Mouse (Mus musculus) pancreas, adult 10 weeks (tissue): ENCODE results near the gene Il17c. TPM values are rescaled to one million over a fixed set of nuclear protein-coding genes. Genes with fewer than 3 reads are reported as not detected.

Experiments used
- polyA plus RNA-seq: library from polyadenylated mRNA; stranded (reverse); fragments of 350-450 nt; fragmentation: Illumina TruSeq; extraction: RNeasy Lipid Tissue Mini Kit (QIAGEN cat#74804); gene quantifications from one replicate; pipeline ENCODE4 v1.2.3, GENCODE M21; 2015; ENCODE audit warnings: low read depth, low replicate concordance; ENCODE audit not compliant: insufficient read depth

The Il17c gene
- polyA plus RNA-seq = not detected

GRCm38 (mm10) chr8:122421376-122422070 is at the start of gene Il17c:
TSS of gene Il17c (plus strand) at chr8:122422020.

GRCm38 (mm10) chr8:122376365-122377231 is 45.2 kb upstream of the Il17c start, which contains the start of gene Zc3h18:
TSS of gene Zc3h18 (plus strand) at chr8:122376609.

GRCm38 (mm10) chr8:122432443-122433268 is 10.8 kb downstream of the Il17c start, which contains the start of gene Cyba:
TSS of gene Cyba (minus strand) at chr8:122432930.

GRCm38 (mm10) chr8:122443262-122444006 is 21.6 kb downstream of the Il17c start, which contains the start of gene Mvd:
TSS of gene Mvd (minus strand) at chr8:122443422.

GRCm38 (mm10) chr8:122460524-122461472 is 39.0 kb downstream of the Il17c start, which contains the start of gene Snai3:
TSS of gene Snai3 (minus strand) at chr8:122460733.

Other genes with a start within 250 kb of the Il17c start
- 12.2 TPM for gene Zfpm1, start 139.9 kb upstream of the Il17c start, polyA plus RNA-seq
- gene Trhr2, start 61.3 kb upstream of the Il17c start, polyA plus RNA-seq = not detected
- 11.0 TPM for gene Zc3h18, start 45.4 kb upstream of the Il17c start, polyA plus RNA-seq
- gene Cyba, start 10.9 kb downstream of the Il17c start, polyA plus RNA-seq = 26.7 TPM
- 4.5 TPM for gene Mvd, start 21.4 kb downstream of the Il17c start, polyA plus RNA-seq
- 0.68 TPM for gene Snai3, start 38.7 kb downstream of the Il17c start, polyA plus RNA-seq
- gene Rnf166, start 54.0 kb downstream of the Il17c start, polyA plus RNA-seq = 9.4 TPM
- 6.3 TPM for gene Ctu2, start 54.1 kb downstream of the Il17c start, polyA plus RNA-seq
- 16.5 TPM for gene Piezo1, start 129.3 kb downstream of the Il17c start, polyA plus RNA-seq
- 1.1 TPM for gene Cdt1, start 146.0 kb downstream of the Il17c start, polyA plus RNA-seq
- 22.5 TPM for gene Aprt, start 154.9 kb downstream of the Il17c start, polyA plus RNA-seq
- 1.8 TPM for gene Galns, start 189.4 kb downstream of the Il17c start, polyA plus RNA-seq
- gene Trappc2l, start 189.6 kb downstream of the Il17c start, polyA plus RNA-seq = 17.6 TPM
- gene Pabpn1l, start 200.7 kb downstream of the Il17c start, polyA plus RNA-seq = not detected